Mouse (Mus musculus): ENCODE measurements around the gene Sltm.

GRCm38 (mm10) chr9:70570351-70570750 lies 27.8 kb downstream of the Sltm start:
- TF ChIP-seq CTCF (IDR thresholded peaks at IDR 0.05; ENCODE audit: extremely low read depth, insufficient read depth, low read length) (no peak), POLR2A (IDR thresholded peaks at IDR 0.05; ENCODE audit: extremely low read depth, insufficient read depth, low read length) (no peak)

All from cortical plate, adult 2 months (tissue).